Mouse (Mus musculus): ENCODE data around the gene Gm28043. TPM values are rescaled to one million over a fixed set of nuclear protein-coding genes. Genes with fewer than 3 reads are reported as not detected.

Gene Gm28043
- polyA plus RNA-seq (2012; rRNA removed), result 0.75 and 1.2 TPM in 2 replicates

GRCm38 (mm10) chr17:29614115-29615023 lies at the start of gene Gm28043, which contains the start of gene Rnf8:
TSS of gene Gm28043 (plus strand) at chr17:29614876.
TSS of gene Rnf8 (plus strand) at chr17:29614790.
- peak; percentile 90 for DNase-seq
- Histone ChIP-seq H3K4me1 (ENCODE audit: control insufficient read depth, insufficient read depth, low read length) (peaks cover 11% of the 10 kb centered on the region; the same call in 1 of the 2 replicates), H3K4me3 (replicated peaks; ENCODE audit: extremely low read depth, low read depth, low read length) (peak within 1 kb of the TSS; percentile 76)
- WGBS, result 2% methylated on average over 52 of the region's 52 CpGs
- TF ChIP-seq POLR2A (IDR thresholded peaks at IDR 0.05; ENCODE audit: borderline replicate concordance, extremely low read depth, low read depth, low read length) (peak; percentile 84), CTCF (IDR thresholded peaks at IDR 0.05; ENCODE audit: insufficient read depth, low read length) (peak; percentile 57)

GRCm38 (mm10) chr17:29565521-29565920 lies 49.2 kb upstream of the Gm28043 start:
- DNase-seq, result no peak
- Histone ChIP-seq H3K4me1 (ENCODE audit: control insufficient read depth, insufficient read depth, low read length) (no peaks in the 10 kb centered on the region), H3K4me3 (replicated peaks; ENCODE audit: extremely low read depth, low read depth, low read length) (no peak overlapping the region)
- 97% methylated on average over 5 of the region's 5 CpGs for WGBS
- TF ChIP-seq POLR2A (IDR thresholded peaks at IDR 0.05; ENCODE audit: borderline replicate concordance, extremely low read depth, low read depth, low read length), result no peak
- TF ChIP-seq CTCF (IDR thresholded peaks at IDR 0.05; ENCODE audit: insufficient read depth, low read length), result no peak

GRCm38 (mm10) chr17:29568435-29568834 lies 46.2 kb upstream of the Gm28043 start:
- TF ChIP-seq POLR2A (IDR thresholded peaks at IDR 0.05; ENCODE audit: borderline replicate concordance, extremely low read depth, low read depth, low read length) (no peak), CTCF (IDR thresholded peaks at IDR 0.05; ENCODE audit: insufficient read depth, low read length) (no peak)
- Histone ChIP-seq H3K4me1 (ENCODE audit: control insufficient read depth, insufficient read depth, low read length) (no peaks in the 10 kb centered on the region), H3K4me3 (replicated peaks; ENCODE audit: extremely low read depth, low read depth, low read length) (no peak overlapping the region)
- DNase-seq, result no peak
- WGBS, result 86% methylated on average over 15 of the region's 15 CpGs

- TF ChIP-seq POLR2A (IDR thresholded peaks at IDR 0.05; ENCODE audit: borderline replicate concordance, extremely low read depth, low read depth, low read length), result no peak
- TF ChIP-seq CTCF (IDR thresholded peaks at IDR 0.05; ENCODE audit: insufficient read depth, low read length), result no peak
- 89% methylated on average over 6 of the region's 6 CpGs for WGBS
- Histone ChIP-seq H3K4me1 (ENCODE audit: control insufficient read depth, insufficient read depth, low read length) (no peaks in the 10 kb centered on the region), H3K4me3 (replicated peaks; ENCODE audit: extremely low read depth, low read depth, low read length) (no peak overlapping the region)
- no peak for DNase-seq
Measured at GRCm38 (mm10) chr17:29569831-29570230, 44.8 kb upstream of the Gm28043 start.

GRCm38 (mm10) chr17:29579579-29580126 lies 35.0 kb upstream of the Gm28043 start:
- TF ChIP-seq CTCF (IDR thresholded peaks at IDR 0.05; ENCODE audit: insufficient read depth, low read length) (no peak), POLR2A (IDR thresholded peaks at IDR 0.05; ENCODE audit: borderline replicate concordance, extremely low read depth, low read depth, low read length) (no peak)
- no peak overlapping the region for H3K4me3 ChIP-seq (replicated peaks; ENCODE audit: extremely low read depth, low read depth, low read length)
- WGBS, result 60% methylated on average over 4 of the region's 4 CpGs
- no peaks in the 10 kb centered on the region for H3K4me1 ChIP-seq (ENCODE audit: control insufficient read depth, insufficient read depth, low read length)
- DNase-seq, result no peak

GRCm38 (mm10) chr17:29583569-29583968 lies 31.1 kb upstream of the Gm28043 start:
- Histone ChIP-seq H3K4me3 (replicated peaks; ENCODE audit: extremely low read depth, low read depth, low read length) (no peak overlapping the region), H3K4me1 (ENCODE audit: control insufficient read depth, insufficient read depth, low read length) (no peaks in the 10 kb centered on the region)
- WGBS, result 85% methylated on average over 5 of the region's 5 CpGs
- TF ChIP-seq CTCF (IDR thresholded peaks at IDR 0.05; ENCODE audit: insufficient read depth, low read length), result no peak
- no peak for TF ChIP-seq POLR2A (IDR thresholded peaks at IDR 0.05; ENCODE audit: borderline replicate concordance, extremely low read depth, low read depth, low read length)
- DNase-seq, result no peak

GRCm38 (mm10) chr17:29584306-29584705 lies 30.4 kb upstream of the Gm28043 start:
- DNase-seq, result no peak
- 76% methylated on average over 5 of the region's 5 CpGs for WGBS
- TF ChIP-seq POLR2A (IDR thresholded peaks at IDR 0.05; ENCODE audit: borderline replicate concordance, extremely low read depth, low read depth, low read length) (no peak), CTCF (IDR thresholded peaks at IDR 0.05; ENCODE audit: insufficient read depth, low read length) (no peak)
- Histone ChIP-seq H3K4me1 (ENCODE audit: control insufficient read depth, insufficient read depth, low read length) (no peaks in the 10 kb centered on the region), H3K4me3 (replicated peaks; ENCODE audit: extremely low read depth, low read depth, low read length) (no peak overlapping the region)

- no peaks in the 10 kb centered on the region for H3K4me1 ChIP-seq (ENCODE audit: control insufficient read depth, insufficient read depth, low read length)
- WGBS, result 73% methylated on average over 3 of the region's 3 CpGs
Measured at GRCm38 (mm10) chr17:29584737-29585136, 29.9 kb upstream of the Gm28043 start.

GRCm38 (mm10) chr17:29585446-29585845 lies 29.2 kb upstream of the Gm28043 start:
- H3K4me1 ChIP-seq (ENCODE audit: control insufficient read depth, insufficient read depth, low read length), result no peaks in the 10 kb centered on the region
- DNase-seq, result no peak
- WGBS, result 62% methylated on average over 6 of the region's 6 CpGs
- TF ChIP-seq POLR2A (IDR thresholded peaks at IDR 0.05; ENCODE audit: borderline replicate concordance, extremely low read depth, low read depth, low read length) (no peak), CTCF (IDR thresholded peaks at IDR 0.05; ENCODE audit: insufficient read depth, low read length) (no peak)
- H3K4me3 ChIP-seq (replicated peaks; ENCODE audit: extremely low read depth, low read depth, low read length), result no peak overlapping the region

More at GRCm38 (mm10) chr17:29584737-29585136, 29.9 kb upstream of the Gm28043 start:
- no peak for TF ChIP-seq CTCF (IDR thresholded peaks at IDR 0.05; ENCODE audit: insufficient read depth, low read length)
- TF ChIP-seq POLR2A (IDR thresholded peaks at IDR 0.05; ENCODE audit: borderline replicate concordance, extremely low read depth, low read depth, low read length), result no peak
- no peak overlapping the region for H3K4me3 ChIP-seq (replicated peaks; ENCODE audit: extremely low read depth, low read depth, low read length)
- no peak for DNase-seq

All from lung, adult 2 months (tissue).